Mouse (Mus musculus) kidney, adult 9 months (tissue): ENCODE measurements around the gene Vmn1r126.
"Not testable (repeated sequence)": the region's sequence is repeated elsewhere in the genome, so short reads cannot be mapped to it uniquely, and the experiment has no call there.

Experiments used
- DNase-seq: peaks from one replicate; pipeline ENCODE4 v3.0.0; 2022

Vmn1r126 gene

DNA sequence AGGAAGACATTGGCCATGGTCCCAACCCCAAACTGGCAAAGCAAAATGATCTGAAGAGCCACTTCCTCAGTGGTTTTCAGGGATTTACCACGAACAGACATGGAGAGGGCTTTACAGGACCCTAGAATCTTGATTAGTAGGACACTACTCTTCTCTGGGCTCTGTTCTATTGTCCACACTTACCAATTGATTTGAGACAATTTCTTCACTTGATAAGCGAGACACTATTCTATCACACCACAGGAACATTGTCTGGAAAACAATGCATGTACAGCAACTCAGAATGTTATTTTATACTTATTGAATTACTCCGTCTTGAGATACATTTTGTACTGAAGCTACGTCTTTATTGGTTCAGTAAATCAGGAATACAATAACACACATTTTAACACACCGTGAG, at the start of gene Vmn1r126:
Gene Vmn1r126 (minus strand): TSS at position 101 of the 400 bp plus-strand sequence.
- DNase-seq = not testable (repeated sequence)

DNA sequence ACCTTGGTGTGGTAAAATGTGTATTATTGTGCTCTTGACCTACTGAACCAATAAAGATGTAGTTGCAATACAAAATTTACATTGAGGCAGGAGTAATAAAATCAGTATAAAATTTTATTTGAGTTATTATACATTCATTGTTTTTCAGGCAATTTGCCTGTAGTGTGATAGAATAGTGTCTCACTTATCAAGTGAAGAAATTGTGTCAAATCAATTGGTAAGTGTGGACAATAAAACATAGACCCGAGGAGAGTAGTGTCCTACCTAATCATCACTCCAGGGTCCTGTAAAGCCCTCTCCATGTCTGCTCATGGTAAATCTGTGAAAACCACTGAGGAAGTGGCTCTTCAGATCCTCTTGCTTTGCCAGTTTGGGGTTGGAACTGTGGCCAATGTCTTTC, 47.8 kb upstream of the Vmn1r126 start, which contains the start of gene Vmn1r128:
Gene Vmn1r128 (plus strand): TSS at position 301 of the 400 bp plus-strand sequence.
- DNase-seq = not testable (repeated sequence)

DNA sequence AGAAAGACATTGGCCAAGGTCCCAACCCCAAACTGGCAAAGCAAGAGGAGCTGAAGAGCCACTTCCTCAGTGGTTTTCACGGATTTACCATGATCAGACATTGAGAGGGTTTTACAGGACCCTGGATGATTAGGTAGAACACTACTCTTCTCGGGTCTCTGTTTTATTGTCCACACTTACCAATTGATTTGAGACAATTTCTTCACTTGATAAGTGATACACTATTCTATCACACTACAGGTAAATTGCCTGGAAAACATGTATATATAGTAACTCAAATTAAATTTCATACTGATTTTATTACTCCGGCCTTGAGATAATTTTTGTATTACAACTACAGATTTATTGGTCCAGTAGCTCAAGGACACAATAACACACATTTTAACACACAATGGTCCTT, 18.5 kb upstream of the Vmn1r126 start, which contains the start of gene Vmn1r127:
Gene Vmn1r127 (minus strand): TSS at position 101 of the 400 bp plus-strand sequence.
- DNase-seq = not testable (repeated sequence)

DNA sequence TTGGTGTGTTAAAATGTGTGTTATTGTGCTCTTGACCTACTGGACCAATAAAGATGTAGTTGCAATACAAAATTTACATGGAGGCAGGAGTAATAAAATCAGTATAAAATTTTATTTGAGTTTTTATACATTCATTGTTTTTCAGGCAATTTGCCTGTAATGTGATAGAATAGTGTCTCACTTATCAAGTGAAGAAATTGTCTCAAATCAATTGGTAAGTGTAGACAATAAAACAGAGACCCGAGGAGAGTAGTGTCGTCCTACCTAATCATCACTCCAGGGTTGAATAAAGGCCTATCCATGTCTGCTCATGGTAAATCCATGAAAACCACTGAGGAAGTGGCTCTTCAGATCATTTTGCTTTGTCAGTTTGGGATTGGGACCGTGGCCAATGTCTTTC, 29.4 kb downstream of the Vmn1r126 start, which contains the start of gene Vmn1r125:
Gene Vmn1r125 (plus strand): TSS at position 301 of the 400 bp plus-strand sequence.
- DNase-seq = not testable (repeated sequence)

DNA sequence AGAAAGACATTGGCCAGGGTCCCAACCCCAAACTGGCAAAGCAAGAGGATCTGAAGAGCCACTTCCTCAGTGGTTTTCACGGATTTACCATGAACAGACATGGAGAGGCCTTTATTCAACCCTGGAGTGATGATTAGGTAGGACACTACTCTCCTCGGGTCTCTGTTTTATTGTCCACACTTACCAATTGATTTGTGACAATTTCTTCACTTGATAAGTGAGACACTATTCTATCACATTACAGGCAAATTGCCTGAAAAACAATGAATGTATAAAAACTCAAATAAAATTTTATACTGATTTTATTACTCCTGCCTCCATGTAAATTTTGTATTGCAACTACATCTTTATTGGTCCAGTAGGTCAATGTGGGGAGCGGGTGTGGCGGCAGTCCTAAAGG, 40.8 kb downstream of the Vmn1r126 start, which contains the start of gene Vmn1r124:
Gene Vmn1r124 (minus strand): TSS at position 101 of the 400 bp plus-strand sequence.
- DNase-seq = not testable (repeated sequence)
